Mouse (Mus musculus) embryonic facial prominence, embryonic 11.5 days (tissue): Measurements from ENCODE around the gene Klhl23. TPM values are rescaled to one million over a fixed set of nuclear protein-coding genes. Genes with fewer than 3 reads are reported as not detected.

Experiments used
- polyA plus RNA-seq: library from polyadenylated mRNA; unstranded; fragments of >200 nt; fragmentation: Nextera tagmentation; extraction: Ambion mirVana; gene quantifications from 2 replicates; pipeline ENCODE4 v1.2.1, GENCODE M21; 2014

Klhl23 gene
- polyA plus RNA-seq, 1 experiment from 2014 or later = 30.8 TPM

Other genes starting within 250 kb of the Klhl23 start
- gene Lrp2, start 235.9 kb upstream of the Klhl23 start, polyA plus RNA-seq = 1.7 and 2.4 TPM in 2 replicates
- gene Bbs5, start 174.8 kb upstream of the Klhl23 start, polyA plus RNA-seq = 19.9 and 21.4 TPM in 2 replicates
- 1.5 and 1.6 TPM in 2 replicates for gene Klhl41, start 151.8 kb upstream of the Klhl23 start, polyA plus RNA-seq
- 17.4 and 18.7 TPM in 2 replicates for gene Fastkd1, start 108.4 kb upstream of the Klhl23 start, polyA plus RNA-seq
- 141 and 178 TPM in 2 replicates for gene Ppig, start 99.4 kb upstream of the Klhl23 start, polyA plus RNA-seq
- 1.6 and 2.5 TPM in 2 replicates for gene Ccdc173, start 32.4 kb upstream of the Klhl23 start, polyA plus RNA-seq
- gene Phospho2, start 32.3 kb upstream of the Klhl23 start, polyA plus RNA-seq = 36.1 and 37.5 TPM in 2 replicates
- 436 and 508 TPM in 2 replicates for gene Ssb, start 39.6 kb downstream of the Klhl23 start, polyA plus RNA-seq
- gene Mettl5, start 63.7 kb downstream of the Klhl23 start, polyA plus RNA-seq = 31.5 and 36.9 TPM in 2 replicates
- 15.9 and 18.1 TPM in 2 replicates for gene Ubr3, start 75.3 kb downstream of the Klhl23 start, polyA plus RNA-seq
- 0.06 and 0.07 TPM in 2 replicates for gene Myo3b, start 217.2 kb downstream of the Klhl23 start, polyA plus RNA-seq